Mouse (Mus musculus): ENCODE measurements at regions not wholly inside any gene's neighbourhood (a gene's known extent, or its start where the extent isn't known, plus 50 kb on each side); places are given as distances from the start of the nearest gene placed in this dataset.

- Histone ChIP-seq H3K9ac (ENCODE audit: low read depth, low read length) (no peak overlapping the region), H3K4me1 (ENCODE audit: control insufficient read depth, insufficient read depth, low read length) (no peaks in the 10 kb centered on the region), H3K36me3 (ENCODE audit: control insufficient read depth, insufficient read depth, low read length) (no peaks in the 10 kb centered on the region), H3K79me2 (replicated peaks; ENCODE audit: control insufficient read depth, insufficient read depth, low read length) (no peaks in the 10 kb centered on the region), H3K4me3 (no peak overlapping the region), H3K27me3 (ENCODE audit: control insufficient read depth, insufficient read depth, low read length) (no peaks in the 10 kb centered on the region), H3K27ac (no peak overlapping the region)
- TF ChIP-seq EP300 (IDR thresholded peaks at IDR 0.05; ENCODE audit: insufficient read depth, low read depth, low read length) (no peak), POLR2A (IDR thresholded peaks at IDR 0.05; ENCODE audit: insufficient read depth, low read depth, low read length) (no peak), CTCF (IDR thresholded peaks at IDR 0.05) (no peak)
- WGBS = 42% methylated on average over 6 of the region's 6 CpGs
- intact Hi-C loops (cut with DNase I) = no loop called here
- DNase-seq = no peak
Observed at GRCm38 (mm10) chr1:35685651-35686050, 382.5 kb upstream of the Hs6st1 start.

- H3K4me3 ChIP-seq = no peak overlapping the region
- intact Hi-C loops (cut with DNase I) = no loop called here
- no peak for DNase-seq
- no peak overlapping the region for H3K9ac ChIP-seq (ENCODE audit: low read depth, low read length)
- 55% methylated on average over 3 of the region's 3 CpGs for WGBS
- H3K4me1 ChIP-seq (ENCODE audit: control insufficient read depth, insufficient read depth, low read length) = no peaks in the 10 kb centered on the region
- no peaks in the 10 kb centered on the region for H3K79me2 ChIP-seq (replicated peaks; ENCODE audit: control insufficient read depth, insufficient read depth, low read length)
- no peak overlapping the region for H3K27ac ChIP-seq
- no peaks in the 10 kb centered on the region for H3K36me3 ChIP-seq (ENCODE audit: control insufficient read depth, insufficient read depth, low read length)
- no peaks in the 10 kb centered on the region for H3K27me3 ChIP-seq (ENCODE audit: control insufficient read depth, insufficient read depth, low read length)
- TF ChIP-seq EP300 (IDR thresholded peaks at IDR 0.05; ENCODE audit: insufficient read depth, low read depth, low read length) (no peak), POLR2A (IDR thresholded peaks at IDR 0.05; ENCODE audit: insufficient read depth, low read depth, low read length) (no peak), CTCF (IDR thresholded peaks at IDR 0.05) (no peak)
Observed at GRCm38 (mm10) chr1:35694349-35694748, 373.9 kb upstream of the Hs6st1 start.

- no peaks in the 10 kb centered on the region for H3K4me1 ChIP-seq (ENCODE audit: control insufficient read depth, insufficient read depth, low read length)
- H3K4me3 ChIP-seq = no peak overlapping the region
- no peaks in the 10 kb centered on the region for H3K36me3 ChIP-seq (ENCODE audit: control insufficient read depth, insufficient read depth, low read length)
- no peak overlapping the region for H3K27ac ChIP-seq
- H3K9ac ChIP-seq (ENCODE audit: low read depth, low read length) = no peak overlapping the region
- no peak for TF ChIP-seq EP300 (IDR thresholded peaks at IDR 0.05; ENCODE audit: insufficient read depth, low read depth, low read length)
- no peak for TF ChIP-seq POLR2A (IDR thresholded peaks at IDR 0.05; ENCODE audit: insufficient read depth, low read depth, low read length)
- TF ChIP-seq CTCF (IDR thresholded peaks at IDR 0.05) = no peak
- no peaks in the 10 kb centered on the region for H3K79me2 ChIP-seq (replicated peaks; ENCODE audit: control insufficient read depth, insufficient read depth, low read length)
- no peak for DNase-seq
- intact Hi-C loops (cut with DNase I) = no loop called here
- no peaks in the 10 kb centered on the region for H3K27me3 ChIP-seq (ENCODE audit: control insufficient read depth, insufficient read depth, low read length)
- WGBS = 73% methylated on average over 15 of the region's 15 CpGs
Observed at GRCm38 (mm10) chr1:35694775-35695591, 373.2 kb upstream of the Hs6st1 start.

GRCm38 (mm10) chr1:35697218-35697617 lies 371.0 kb upstream of the Hs6st1 start:
- Histone ChIP-seq H3K79me2 (replicated peaks; ENCODE audit: control insufficient read depth, insufficient read depth, low read length) (no peaks in the 10 kb centered on the region), H3K36me3 (ENCODE audit: control insufficient read depth, insufficient read depth, low read length) (no peaks in the 10 kb centered on the region), H3K4me3 (no peak overlapping the region), H3K4me1 (ENCODE audit: control insufficient read depth, insufficient read depth, low read length) (no peaks in the 10 kb centered on the region), H3K9ac (ENCODE audit: low read depth, low read length) (no peak overlapping the region), H3K27me3 (ENCODE audit: control insufficient read depth, insufficient read depth, low read length) (no peaks in the 10 kb centered on the region), H3K27ac (no peak overlapping the region)
- TF ChIP-seq POLR2A (IDR thresholded peaks at IDR 0.05; ENCODE audit: insufficient read depth, low read depth, low read length) (no peak), EP300 (IDR thresholded peaks at IDR 0.05; ENCODE audit: insufficient read depth, low read depth, low read length) (no peak), CTCF (IDR thresholded peaks at IDR 0.05) (no peak)
- no peak for DNase-seq
- WGBS = 33% methylated on average over 4 of the region's 4 CpGs
- intact Hi-C loops (cut with DNase I) = no loop called here

- 30% methylated on average over 10 of the region's 10 CpGs for WGBS
- Histone ChIP-seq H3K79me2 (replicated peaks; ENCODE audit: control insufficient read depth, insufficient read depth, low read length) (no peaks in the 10 kb centered on the region), H3K4me3 (no peak overlapping the region), H3K27me3 (ENCODE audit: control insufficient read depth, insufficient read depth, low read length) (no peaks in the 10 kb centered on the region), H3K4me1 (ENCODE audit: control insufficient read depth, insufficient read depth, low read length) (no peaks in the 10 kb centered on the region), H3K27ac (no peak overlapping the region), H3K9ac (ENCODE audit: low read depth, low read length) (no peak overlapping the region), H3K36me3 (ENCODE audit: control insufficient read depth, insufficient read depth, low read length) (no peaks in the 10 kb centered on the region)
- DNase-seq = no peak
- intact Hi-C loops (cut with DNase I) = no loop called here
- no peak for TF ChIP-seq EP300 (IDR thresholded peaks at IDR 0.05; ENCODE audit: insufficient read depth, low read depth, low read length)
- no peak for TF ChIP-seq CTCF (IDR thresholded peaks at IDR 0.05)
Observed at GRCm38 (mm10) chr1:35697834-35698500, 370.2 kb upstream of the Hs6st1 start.

GRCm38 (mm10) chr1:35702585-35702984 lies 365.6 kb upstream of the Hs6st1 start:
- H3K9ac ChIP-seq (ENCODE audit: low read depth, low read length) = no peak overlapping the region
- no peak for DNase-seq
- no peaks in the 10 kb centered on the region for H3K36me3 ChIP-seq (ENCODE audit: control insufficient read depth, insufficient read depth, low read length)
- 48% methylated on average over 1 of the region's 1 CpGs for WGBS
- H3K27me3 ChIP-seq (ENCODE audit: control insufficient read depth, insufficient read depth, low read length) = no peaks in the 10 kb centered on the region
- intact Hi-C loops (cut with DNase I) = no loop called here
- no peak for TF ChIP-seq POLR2A (IDR thresholded peaks at IDR 0.05; ENCODE audit: insufficient read depth, low read depth, low read length)
- no peak for TF ChIP-seq EP300 (IDR thresholded peaks at IDR 0.05; ENCODE audit: insufficient read depth, low read depth, low read length)
- TF ChIP-seq CTCF (IDR thresholded peaks at IDR 0.05) = no peak
- no peaks in the 10 kb centered on the region for H3K79me2 ChIP-seq (replicated peaks; ENCODE audit: control insufficient read depth, insufficient read depth, low read length)
- no peak overlapping the region for H3K4me3 ChIP-seq
- no peaks in the 10 kb centered on the region for H3K4me1 ChIP-seq (ENCODE audit: control insufficient read depth, insufficient read depth, low read length)
- no peak overlapping the region for H3K27ac ChIP-seq

All from heart, adult 2 months (tissue).